Mouse (Mus musculus) ovary, adult 2 months (tissue): Measurements from ENCODE around the gene Tcerg1l. TPM values are rescaled to one million over a fixed set of nuclear protein-coding genes. Genes with fewer than 3 reads are reported as not detected.

Experiments
- polyA plus RNA-seq: library from polyadenylated mRNA; depleted of rRNA; stranded (reverse); fragments of >200 nt; gene quantifications from 2 replicates; pipeline ENCODE4 v1.2.3, GENCODE M21; 2012; rRNA removed

Tcerg1l gene
- not detected in 2 replicates for polyA plus RNA-seq

GRCm38 (mm10) chr7:138397485-138398181 is at the start of gene Tcerg1l:
TSS of gene Tcerg1l (minus strand) at chr7:138397730.

